Mouse (Mus musculus) brain, embryonic 14.5 days (tissue): Measurements from ENCODE around the gene Hadha.

Experiments
- CTCF ChIP-seq: fragments of 200-500 bp; IDR thresholded peaks from 2 replicates; pipeline ENCODE4 v1.5.1; 2012; ENCODE audit warnings: inconsistent platforms, mild to moderate bottlenecking, moderate library complexity, borderline replicate concordance; ENCODE audit not compliant: insufficient read depth, insufficient read length; ENCODE audit errors: extremely low read depth
- POLR2A ChIP-seq: fragments of 200-500 bp; IDR thresholded peaks from 2 replicates; pipeline ENCODE4 v1.6.1; 2012; ENCODE audit warnings: mild to moderate bottlenecking, inconsistent platforms, borderline replicate concordance; ENCODE audit not compliant: poor library complexity, insufficient read depth, insufficient read length, severe bottlenecking; ENCODE audit errors: extremely low read depth

GRCm38 (mm10) chr5:30204441-30204840, 49.5 kb upstream of the Hadha start:
- TF ChIP-seq CTCF (no peak), POLR2A (no peak)
